Mouse (Mus musculus) skeletal muscle tissue, adult 2 months (tissue): ENCODE data around the gene Gabrd.
"Not testable (repeated sequence)": the region's sequence is repeated elsewhere in the genome, so short reads cannot be mapped to it uniquely, and the experiment has no call there.

Source experiments
- DNase-seq: peaks from one replicate; pipeline ENCODE4 v3.0.0-alpha.2; 2012; ENCODE audit warnings: low read depth, low spot score

Gene Gabrd

GRCm38 (mm10) chr4:155397511-155398221, at the start of gene Gabrd:
Gene Gabrd (minus strand): TSS chr4:155398112.
- no peak for DNase-seq

GRCm38 (mm10) chr4:155442808-155443207, 44.9 kb upstream of the Gabrd start:
- DNase-seq: no peak

DNA sequence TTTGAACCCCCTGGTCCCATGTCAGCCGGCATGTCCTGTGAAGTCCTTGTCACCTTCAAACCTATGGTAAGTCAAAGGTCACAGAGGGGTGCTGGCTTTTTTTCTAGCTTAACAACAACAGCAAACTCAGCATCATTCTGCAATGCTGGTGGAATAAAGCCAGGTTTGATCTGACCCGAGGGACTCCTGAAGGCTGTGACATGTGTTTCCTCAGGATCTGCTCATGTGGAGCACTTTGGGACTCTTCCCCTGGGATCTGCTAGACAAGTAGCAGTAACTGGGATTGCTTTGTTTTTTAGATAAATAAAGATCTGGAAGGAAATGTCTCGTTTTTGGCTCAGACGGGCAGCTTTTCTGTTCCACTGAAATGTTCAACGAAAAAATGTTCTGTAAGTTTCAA, 36.1 kb upstream of the Gabrd start:
- DNase-seq: peak; percentile 29

- no peak for DNase-seq
Observed at GRCm38 (mm10) chr4:155432358-155432757, 34.4 kb upstream of the Gabrd start.

DNA sequence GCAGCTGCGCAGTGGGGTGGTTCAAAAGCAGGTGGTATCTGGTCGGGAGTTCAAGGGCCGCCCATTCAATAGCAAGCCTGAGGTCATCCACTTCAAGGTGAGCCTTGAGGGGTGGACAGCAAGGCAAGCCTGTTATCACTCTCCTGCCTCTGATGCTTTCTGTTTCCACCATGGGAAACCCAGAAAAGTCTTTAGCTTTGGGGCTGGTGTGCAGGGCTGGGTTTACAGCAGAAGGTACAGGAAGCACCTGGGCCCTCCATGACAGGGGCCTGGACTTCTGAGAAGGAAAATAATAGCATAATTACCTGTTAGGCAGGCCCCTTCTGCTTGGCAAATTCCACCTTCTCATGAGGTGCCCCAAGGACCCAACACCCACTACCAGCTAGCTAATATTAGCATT, 31.3 kb upstream of the Gabrd start:
- DNase-seq: no peak

GRCm38 (mm10) chr4:155428442-155428841, 30.5 kb upstream of the Gabrd start:
- no peak for DNase-seq

DNA sequence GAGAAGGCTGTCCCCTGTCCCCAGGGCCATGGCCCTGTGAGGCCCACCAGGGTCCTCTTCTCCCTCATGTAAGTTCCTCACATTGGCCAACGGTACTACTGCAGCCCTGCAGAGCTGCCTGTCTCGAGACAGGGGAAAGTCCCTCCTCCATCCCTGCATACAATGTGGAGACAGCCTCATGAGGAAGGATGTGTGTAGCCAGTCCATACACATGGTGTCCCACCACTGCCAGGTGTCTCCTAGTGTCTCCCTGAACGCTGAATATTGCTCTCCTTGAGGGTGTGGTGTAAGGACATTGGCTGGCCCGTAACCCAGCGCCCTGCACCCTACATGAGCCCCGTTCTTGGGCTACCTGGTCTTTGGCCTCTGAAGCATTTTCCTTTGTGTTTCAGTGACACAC, 28.4 kb upstream of the Gabrd start:
- no peak for DNase-seq

DNA sequence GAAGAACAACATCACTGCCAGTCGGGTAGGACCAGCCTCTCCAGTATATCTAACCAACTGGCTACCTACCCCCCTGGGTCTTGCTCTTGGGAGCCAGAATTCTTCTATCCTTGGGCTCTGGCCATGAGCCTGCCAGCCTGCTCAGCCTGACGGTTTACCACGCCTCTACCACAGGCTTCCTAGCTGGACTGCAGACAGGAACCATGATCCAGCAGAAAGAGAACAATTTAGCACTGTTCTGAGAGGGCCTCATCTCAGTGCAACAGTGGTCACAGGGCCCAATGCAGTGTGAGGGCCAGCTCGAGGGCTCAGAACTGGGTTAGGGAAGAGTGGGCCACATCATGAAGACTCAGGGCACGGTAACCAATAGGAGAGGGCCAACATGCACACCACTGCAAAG, 26.1 kb upstream of the Gabrd start:
- no peak for DNase-seq

- DNase-seq: not testable (repeated sequence)
Observed at GRCm38 (mm10) chr4:155421412-155422370, 23.8 kb upstream of the Gabrd start.

GRCm38 (mm10) chr4:155420137-155420536, 22.2 kb upstream of the Gabrd start:
- peak; percentile 24 for DNase-seq

DNA sequence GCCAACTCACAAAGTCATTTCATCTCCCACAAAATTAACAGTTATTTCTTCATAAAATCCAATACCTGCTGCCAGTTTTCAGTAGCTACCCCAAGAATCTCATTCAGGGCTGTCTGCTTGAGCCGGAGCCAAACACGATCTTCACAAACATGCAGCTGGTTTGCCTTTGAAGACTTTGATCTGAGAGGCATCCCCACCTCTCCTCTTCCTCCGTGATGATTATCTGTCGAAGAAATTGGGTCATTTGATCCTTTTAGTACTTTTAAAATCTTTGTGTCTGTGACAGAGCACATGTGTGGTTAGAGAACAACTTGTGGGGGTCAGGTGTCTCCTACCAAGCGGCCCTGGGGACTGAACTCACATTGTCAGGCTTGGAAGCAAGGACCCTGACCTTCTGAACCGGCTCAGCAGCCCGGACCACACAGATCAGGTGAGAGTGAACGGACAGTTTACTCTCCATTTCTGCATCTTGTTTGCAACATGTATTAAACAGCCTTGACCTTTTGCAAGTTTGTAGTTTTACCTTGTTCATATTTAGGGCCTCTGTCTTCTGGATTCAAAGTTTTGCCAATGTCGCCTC, 16.8 kb upstream of the Gabrd start:
- no peak for DNase-seq

DNA sequence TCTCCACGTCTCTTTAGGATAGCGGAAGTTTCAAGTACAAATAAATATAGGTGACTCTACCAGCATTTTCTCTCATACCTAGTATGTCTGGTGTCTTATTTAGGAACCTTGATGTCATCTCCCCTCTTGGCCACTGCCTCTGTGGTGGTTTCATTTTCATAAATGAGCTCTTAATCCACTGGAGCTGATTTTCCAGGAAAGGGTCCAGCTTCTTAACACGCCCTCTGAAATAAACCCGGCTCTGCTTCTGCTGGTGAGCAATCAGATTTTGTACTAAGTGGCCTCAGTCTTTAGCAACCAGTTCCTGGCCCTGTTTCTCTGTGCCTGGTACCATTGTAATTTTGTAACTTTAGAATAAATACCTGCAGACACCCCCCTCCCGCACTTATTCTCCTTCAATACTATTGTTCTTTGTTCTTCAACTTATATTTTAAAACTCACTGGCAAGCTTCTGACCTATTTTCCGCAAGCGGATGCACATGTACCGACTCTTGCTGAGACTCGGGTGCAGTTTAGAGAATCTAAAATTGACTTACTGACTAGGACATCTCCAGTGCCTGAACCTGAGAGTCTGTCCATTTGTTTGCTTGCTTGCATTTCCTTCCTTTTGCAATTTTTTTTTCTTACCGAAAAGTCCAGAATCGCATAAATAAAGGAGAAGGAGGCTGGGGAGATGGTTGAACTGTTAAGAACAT, 15.9 kb upstream of the Gabrd start:
- DNase-seq: peak; percentile 74

DNA sequence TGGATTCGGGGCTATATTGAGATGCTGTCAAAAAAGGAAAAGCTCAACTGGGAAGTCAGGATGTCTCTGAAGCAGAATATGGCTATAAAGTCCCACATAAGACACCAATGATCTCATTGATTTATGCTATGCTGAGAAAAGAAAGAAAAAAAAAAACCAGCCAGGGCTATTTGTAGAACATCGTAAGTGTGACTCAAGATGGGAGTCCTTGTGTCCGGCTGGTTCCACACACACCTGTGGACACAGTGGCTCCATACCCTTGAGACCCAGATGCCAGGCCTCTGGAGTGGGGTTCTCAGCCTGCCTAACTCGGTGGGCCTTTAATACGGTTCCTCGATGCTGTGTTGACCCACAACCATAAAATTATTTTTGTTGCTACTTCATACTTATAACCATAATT, 14.2 kb upstream of the Gabrd start:
- DNase-seq: no peak

- DNase-seq: peak; percentile 63
Observed at GRCm38 (mm10) chr4:155409058-155409776, 11.3 kb upstream of the Gabrd start, which contains the start of gene Cfap74. Gene Cfap74 (plus strand): TSS chr4:155409190.

GRCm38 (mm10) chr4:155408695-155409057, 10.8 kb upstream of the Gabrd start:
- no peak for DNase-seq

GRCm38 (mm10) chr4:155402489-155402888, 4.6 kb upstream of the Gabrd start:
- no peak for DNase-seq

DNA sequence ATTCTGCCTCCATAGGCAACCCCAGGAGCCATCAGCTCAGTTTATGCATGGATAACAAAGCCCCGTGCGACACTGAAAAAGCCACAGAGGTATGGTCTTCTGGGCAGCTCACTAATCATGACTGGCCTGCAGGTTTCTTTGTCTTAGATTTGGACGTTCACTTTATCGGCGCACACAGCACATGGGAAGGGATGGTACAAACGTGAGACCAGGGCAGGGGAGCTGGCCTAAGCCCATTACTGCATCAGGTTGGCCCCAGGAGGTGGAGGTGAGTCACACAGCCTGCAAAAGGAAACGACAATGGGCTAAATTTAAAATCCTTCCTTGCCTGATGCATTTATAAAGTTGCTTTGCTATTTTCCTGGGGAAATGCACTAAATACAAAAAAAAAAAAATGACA, 3.2 kb upstream of the Gabrd start:
- DNase-seq: no peak

DNA sequence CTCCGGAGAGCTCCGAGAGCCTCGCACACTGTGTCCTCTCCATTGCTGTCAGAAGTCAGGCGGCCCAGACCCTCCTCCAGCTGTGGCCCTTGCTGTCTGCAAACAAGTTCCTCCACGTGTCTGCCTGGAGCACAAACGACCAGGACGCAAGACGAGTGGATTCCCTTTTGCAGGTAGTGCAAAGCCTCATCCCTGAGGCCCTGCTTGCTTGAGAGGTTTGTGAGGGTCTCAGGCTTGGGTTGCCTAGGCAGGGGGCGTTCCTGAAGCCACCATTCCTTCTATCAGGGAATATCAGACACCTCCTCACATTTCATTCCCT, 269 bp upstream of the Gabrd start:
- DNase-seq: no peak

GRCm38 (mm10) chr4:155396751-155397150, 1.2 kb downstream of the Gabrd start:
- DNase-seq: no peak

DNA sequence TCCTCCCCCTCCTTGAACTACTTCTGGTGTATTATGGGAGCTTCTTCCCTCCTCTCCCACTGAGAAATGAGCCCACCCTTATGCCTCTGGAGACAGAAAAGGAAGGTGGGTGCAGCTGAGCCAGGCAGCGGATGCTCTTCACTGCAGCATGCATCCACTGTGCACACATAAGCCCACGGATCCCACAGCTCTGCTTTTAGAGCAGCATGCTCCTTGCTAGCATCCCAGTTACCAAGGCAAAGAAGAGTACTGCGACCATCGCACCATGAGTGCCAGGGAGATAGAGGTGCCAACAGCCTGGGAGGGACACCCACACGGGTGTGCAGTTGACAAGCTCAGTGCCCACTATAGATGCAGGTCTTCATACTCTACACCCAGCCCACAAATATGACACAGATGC, 2.4 kb downstream of the Gabrd start:
- no peak for DNase-seq

DNA sequence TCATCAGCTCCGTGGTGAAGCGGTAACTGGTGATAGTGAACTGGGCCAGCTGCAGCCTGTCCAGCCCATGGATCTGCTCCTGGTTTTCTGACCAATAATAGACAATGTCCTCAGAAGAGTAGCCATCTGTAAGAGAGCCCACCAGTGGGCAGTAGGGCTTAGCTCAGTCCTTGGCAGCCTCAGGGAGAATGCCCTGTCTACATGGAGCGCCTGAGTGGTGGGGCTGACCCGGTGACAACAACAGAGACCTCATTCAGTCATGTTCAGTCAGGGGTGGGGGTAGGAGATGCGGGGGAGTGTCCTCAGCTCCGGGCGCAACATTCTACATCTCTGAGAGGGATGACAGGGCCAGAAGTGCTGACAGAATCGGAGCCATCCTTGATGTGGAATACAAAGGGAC, 10.7 kb downstream of the Gabrd start:
- DNase-seq: no peak
